Mouse (Mus musculus): ENCODE data around the gene Mcm6. TPM values are rescaled to one million over a fixed set of nuclear protein-coding genes. Genes with fewer than 3 reads are reported as not detected.
A peak's percentile ranks its signal among the peaks of the same experiment; 100 is the strongest.

Mcm6 gene
- polyA plus RNA-seq, 1 experiment from 2014 or later = 373 TPM

DNA sequence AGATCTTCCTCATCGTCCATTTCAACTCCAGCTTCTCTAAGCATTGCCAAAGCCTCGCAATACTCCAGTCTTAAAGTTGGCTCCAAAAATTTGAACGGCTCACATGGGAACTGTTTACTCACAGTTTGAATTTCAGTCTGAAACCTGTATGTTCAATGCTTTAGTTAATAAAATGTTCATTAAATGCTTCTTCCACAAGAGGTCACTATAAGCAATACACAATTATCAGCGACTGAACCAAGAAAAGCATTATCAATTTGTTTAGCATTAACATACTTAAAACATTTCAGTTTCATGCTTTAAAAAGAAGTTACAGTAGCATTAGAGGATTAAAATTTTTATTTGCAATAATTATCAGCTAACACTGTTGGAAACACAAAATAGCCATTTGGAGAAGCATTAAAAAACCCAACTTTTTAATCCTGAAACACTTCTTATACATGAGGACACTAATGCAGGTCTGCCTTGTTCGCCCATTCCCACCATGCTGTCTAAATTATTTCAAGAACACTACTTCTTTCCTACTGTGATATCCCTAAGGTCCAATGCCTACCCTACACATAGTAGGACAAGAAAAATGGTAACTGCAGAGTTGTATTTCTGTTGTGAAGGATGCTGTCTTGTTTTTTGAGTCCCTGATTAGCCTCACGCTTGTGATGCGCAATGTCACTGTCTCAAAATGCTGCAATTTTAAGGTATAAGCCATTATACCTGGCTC, 12.8 kb upstream of the Mcm6 start:
- Histone ChIP-seq H3K4me3 (no peak overlapping the region), H3K4me1 (no peaks in the 10 kb centered on the region), H3K27me3 (ENCODE audit: low read depth, poor library complexity, severe bottlenecking) (no peaks in the 10 kb centered on the region), H3K9me3 (replicated peaks) (0 out of 2 replicates have a peak, but pooled peaks cover 3% of the 10 kb centered on the region), H3K36me3 (peaks cover 74% of the 10 kb centered on the region), H3K27ac (replicated peaks) (no peak overlapping the region)
- 84% methylated on average over 7 of the region's 7 CpGs for WGBS
- no peak for DNase-seq (ENCODE audit: low spot score)

GRCm38 (mm10) chr1:128368732-128369441, 9.4 kb upstream of the Mcm6 start:
- Histone ChIP-seq H3K27ac (replicated peaks) (no peak overlapping the region), H3K4me3 (no peak overlapping the region), H3K27me3 (ENCODE audit: low read depth, poor library complexity, severe bottlenecking) (no peaks in the 10 kb centered on the region), H3K4me1 (no peaks in the 10 kb centered on the region), H3K36me3 (peaks cover 71% of the 10 kb centered on the region), H3K9me3 (replicated peaks) (no peaks in the 10 kb centered on the region)
- DNase-seq (ENCODE audit: low spot score) = peak; percentile 44
- 49% methylated on average over 5 of the region's 5 CpGs for WGBS

- H3K4me3 ChIP-seq = no peak overlapping the region
- H3K27ac ChIP-seq (replicated peaks) = no peak overlapping the region
- WGBS = 78% methylated on average over 2 of the region's 2 CpGs
- no peak for DNase-seq (ENCODE audit: low spot score)
- H3K27me3 ChIP-seq (ENCODE audit: low read depth, poor library complexity, severe bottlenecking) = no peaks in the 10 kb centered on the region
- H3K4me1 ChIP-seq = peaks cover 34% of the 10 kb centered on the region
- H3K9me3 ChIP-seq (replicated peaks) = no peaks in the 10 kb centered on the region
- H3K36me3 ChIP-seq = peaks cover 61% of the 10 kb centered on the region
Observed at GRCm38 (mm10) chr1:128360601-128361000, 1.1 kb upstream of the Mcm6 start.

- Histone ChIP-seq H3K9me3 (replicated peaks) (no peaks in the 10 kb centered on the region), H3K27ac (replicated peaks) (peak overlapping the region; percentile 92), H3K4me3 (peak overlapping the region; percentile 82), H3K4me1 (peaks cover 34% of the 10 kb centered on the region), H3K27me3 (ENCODE audit: low read depth, poor library complexity, severe bottlenecking) (no peaks in the 10 kb centered on the region), H3K36me3 (peaks cover 65% of the 10 kb centered on the region)
- under 1% methylated on average over 35 of the region's 35 CpGs for WGBS
- DNase-seq (ENCODE audit: low spot score) = no peak
Observed at GRCm38 (mm10) chr1:128358916-128359553, 429 bp downstream of the Mcm6 start.

DNA sequence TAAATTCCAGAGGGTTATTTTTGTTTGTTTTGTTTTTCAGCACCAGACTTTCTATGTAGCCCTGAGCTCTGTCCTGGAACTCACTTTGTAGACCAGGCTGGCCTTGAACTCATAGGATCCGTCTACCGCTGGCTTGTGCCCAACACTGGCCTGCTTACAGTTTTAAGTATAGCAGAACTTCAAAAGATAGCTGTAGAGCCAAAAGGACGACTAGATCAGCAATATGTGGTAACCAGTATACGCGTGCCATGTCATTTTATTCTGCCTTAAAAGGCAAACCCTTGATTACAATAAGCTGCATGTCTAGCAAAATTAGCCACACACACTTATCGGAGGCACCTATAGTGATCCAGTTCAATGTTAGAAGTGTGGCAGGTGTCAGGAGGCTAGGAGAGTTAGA, 1.2 kb downstream of the Mcm6 start:
- 77% methylated on average over 6 of the region's 6 CpGs for WGBS
- Histone ChIP-seq H3K4me3 (peak overlapping the region; percentile 82), H3K4me1 (peaks cover 34% of the 10 kb centered on the region), H3K9me3 (replicated peaks) (no peaks in the 10 kb centered on the region), H3K36me3 (peaks cover 67% of the 10 kb centered on the region), H3K27ac (replicated peaks) (peak overlapping the region; percentile 92; the same call in 1 of the 2 replicates), H3K27me3 (ENCODE audit: low read depth, poor library complexity, severe bottlenecking) (no peaks in the 10 kb centered on the region)
- no peak for DNase-seq (ENCODE audit: low spot score)

- H3K27ac ChIP-seq (replicated peaks) = no peak overlapping the region; the same call in 1 of the 2 replicates
- H3K36me3 ChIP-seq = peaks cover 67% of the 10 kb centered on the region
- peak overlapping the region; percentile 82 for H3K4me3 ChIP-seq
- no peaks in the 10 kb centered on the region for H3K9me3 ChIP-seq (replicated peaks)
- no peaks in the 10 kb centered on the region for H3K27me3 ChIP-seq (ENCODE audit: low read depth, poor library complexity, severe bottlenecking)
- no peak for DNase-seq (ENCODE audit: low spot score)
- 66% methylated on average over 3 of the region's 3 CpGs for WGBS
- H3K4me1 ChIP-seq = peaks cover 34% of the 10 kb centered on the region
Observed at GRCm38 (mm10) chr1:128357452-128357851, 2.0 kb downstream of the Mcm6 start.

GRCm38 (mm10) chr1:128353092-128353491, 6.4 kb downstream of the Mcm6 start:
- no peak overlapping the region for H3K4me3 ChIP-seq

GRCm38 (mm10) chr1:128344232-128344631, 15.2 kb downstream of the Mcm6 start:
- 40% methylated on average over 10 of the region's 10 CpGs for WGBS
- peaks cover 6% of the 10 kb centered on the region for H3K4me1 ChIP-seq
- peak; percentile 52 for DNase-seq (ENCODE audit: low spot score)
- H3K4me3 ChIP-seq = no peak overlapping the region
- peaks cover 96% of the 10 kb centered on the region for H3K36me3 ChIP-seq
- no peak overlapping the region for H3K27ac ChIP-seq (replicated peaks)
- no peaks in the 10 kb centered on the region for H3K9me3 ChIP-seq (replicated peaks)
- H3K27me3 ChIP-seq (ENCODE audit: low read depth, poor library complexity, severe bottlenecking) = peaks cover 74% of the 10 kb centered on the region

More at GRCm38 (mm10) chr1:128353092-128353491, 6.4 kb downstream of the Mcm6 start:
- Histone ChIP-seq H3K9me3 (replicated peaks) (no peaks in the 10 kb centered on the region), H3K4me1 (peaks cover 17% of the 10 kb centered on the region), H3K27me3 (ENCODE audit: low read depth, poor library complexity, severe bottlenecking) (peaks cover 23% of the 10 kb centered on the region), H3K36me3 (peaks cover 98% of the 10 kb centered on the region), H3K27ac (replicated peaks) (no peak overlapping the region)
- 92% methylated on average over 3 of the region's 3 CpGs for WGBS
- no peak for DNase-seq (ENCODE audit: low spot score)

DNA sequence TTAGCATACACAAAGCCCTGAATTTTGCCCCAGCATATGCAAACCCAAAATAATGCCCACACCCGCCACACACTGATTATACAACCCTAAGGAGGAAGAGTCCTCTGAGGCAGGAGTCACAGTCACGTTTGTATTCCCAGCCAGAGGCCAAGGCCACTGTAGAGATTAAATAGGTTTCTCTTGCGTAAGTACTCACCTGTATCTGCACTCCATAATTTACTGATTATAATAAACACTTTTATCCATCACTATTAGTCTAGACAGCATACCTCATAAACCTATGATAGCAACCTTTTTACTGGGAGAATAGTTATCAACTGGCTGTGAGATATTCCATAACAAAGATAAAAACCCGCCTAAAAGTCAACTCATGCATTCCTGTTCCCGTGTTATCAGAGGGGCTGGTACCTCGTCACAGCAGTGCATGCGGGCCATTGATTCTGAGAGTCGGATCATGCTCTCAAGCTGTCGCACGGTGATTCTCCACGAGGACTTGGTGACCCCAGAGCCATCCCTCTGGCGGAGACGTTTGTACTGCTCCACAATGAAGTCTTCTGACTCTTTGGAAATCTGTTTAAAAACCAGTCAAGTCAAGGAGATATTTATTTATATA, 21.6 kb downstream of the Mcm6 start:
- H3K27ac ChIP-seq (replicated peaks) = no peak overlapping the region
- peaks cover 96% of the 10 kb centered on the region for H3K36me3 ChIP-seq
- H3K4me1 ChIP-seq = no peaks in the 10 kb centered on the region
- H3K4me3 ChIP-seq = no peak overlapping the region
- DNase-seq (ENCODE audit: low spot score) = no peak
- H3K9me3 ChIP-seq (replicated peaks) = no peaks in the 10 kb centered on the region
- WGBS = 91% methylated on average over 13 of the region's 13 CpGs
- H3K27me3 ChIP-seq (ENCODE audit: low read depth, poor library complexity, severe bottlenecking) = peaks cover 16% of the 10 kb centered on the region

DNA sequence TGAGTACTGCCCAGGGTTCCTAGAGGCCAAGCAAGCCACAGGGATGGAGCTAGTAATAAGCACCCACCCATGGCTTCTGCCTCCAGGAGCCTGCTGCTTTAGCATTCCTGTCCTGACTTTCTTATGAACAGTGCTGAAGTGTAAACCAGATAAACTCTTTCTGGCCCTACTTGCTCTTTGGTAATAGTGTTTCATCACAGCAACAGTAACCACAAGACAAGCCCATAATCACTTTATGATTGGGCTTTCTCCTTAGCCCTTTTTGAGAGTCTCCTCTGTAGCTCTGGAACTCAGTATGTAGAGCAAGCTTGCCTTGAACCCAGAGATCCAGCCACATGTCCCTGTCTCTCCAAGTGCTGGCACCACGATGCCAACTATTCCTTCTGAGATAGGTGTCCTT, 29.2 kb downstream of the Mcm6 start:
- Histone ChIP-seq H3K4me1 (no peaks in the 10 kb centered on the region), H3K36me3 (peaks cover 96% of the 10 kb centered on the region), H3K27ac (replicated peaks) (no peak overlapping the region), H3K9me3 (replicated peaks) (no peaks in the 10 kb centered on the region), H3K27me3 (ENCODE audit: low read depth, poor library complexity, severe bottlenecking) (no peaks in the 10 kb centered on the region), H3K4me3 (no peak overlapping the region)
- 88% methylated on average over 1 of the region's 1 CpGs for WGBS
- DNase-seq (ENCODE audit: low spot score) = no peak

GRCm38 (mm10) chr1:128328218-128328617, 31.2 kb downstream of the Mcm6 start, which contains the start of gene Lct:
Gene Lct (minus strand): TSS chr1:128328318.
- DNase-seq (ENCODE audit: low spot score) = no peak
- no peaks in the 10 kb centered on the region for H3K9me3 ChIP-seq (replicated peaks)
- H3K27ac ChIP-seq (replicated peaks) = no peak within 1 kb of the TSS
- peaks cover 92% of the 10 kb centered on the region for H3K36me3 ChIP-seq
- H3K27me3 ChIP-seq (ENCODE audit: low read depth, poor library complexity, severe bottlenecking) = no peaks in the 10 kb centered on the region
- 87% methylated on average over 3 of the region's 3 CpGs for WGBS
- no peaks in the 10 kb centered on the region for H3K4me1 ChIP-seq
- H3K4me3 ChIP-seq = no peak within 1 kb of the TSS

DNA sequence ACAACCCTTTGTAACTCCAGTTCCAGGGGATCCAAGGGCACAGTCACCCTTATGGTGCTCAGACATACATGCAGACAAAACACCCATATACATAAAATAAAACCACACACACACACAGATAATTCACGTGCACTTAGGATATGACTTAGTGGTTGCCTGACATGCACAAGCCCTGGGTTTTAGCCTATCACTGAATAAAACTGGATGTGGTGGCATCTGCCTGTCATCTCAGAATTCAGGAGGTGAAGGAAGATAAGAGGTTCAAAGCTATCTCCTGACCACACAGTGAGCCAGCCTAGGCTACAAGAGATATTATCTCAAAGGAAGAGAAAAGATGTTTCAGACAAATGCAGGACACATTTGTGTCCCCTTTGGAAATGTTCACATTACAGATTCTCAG, 32.3 kb downstream of the Mcm6 start:
- Histone ChIP-seq H3K4me1 (no peaks in the 10 kb centered on the region), H3K4me3 (no peak overlapping the region), H3K9me3 (replicated peaks) (no peaks in the 10 kb centered on the region), H3K27ac (replicated peaks) (no peak overlapping the region), H3K27me3 (ENCODE audit: low read depth, poor library complexity, severe bottlenecking) (no peaks in the 10 kb centered on the region), H3K36me3 (peaks cover 82% of the 10 kb centered on the region)
- WGBS = 78% methylated on average over 1 of the region's 1 CpGs
- no peak for DNase-seq (ENCODE audit: low spot score)
